Mouse (Mus musculus): ENCODE results near the gene Rnase9. TPM values are rescaled to one million over a fixed set of nuclear protein-coding genes. Genes with fewer than 3 reads are reported as not detected.

The Rnase9 gene
- total RNA-seq, 1 experiment, result not detected

- in situ Hi-C loops (cut with MboI; ENCODE audit: low sequenced_read_pairs in 2 of 2, unreplicated experiment in 2 of 2), result loop anchor here in 1 of 2 experiments (25.0 kb wide), 1 partner anchor 678 kb away; the partner anchor contains the start of gene Ang4
- no peak for DNase-seq (ENCODE audit: low read depth, low spot score)
Measured at GRCm38 (mm10) chr14:51083805-51084204, 42.1 kb upstream of the Rnase9 start.

GRCm38 (mm10) chr14:51082599-51083581 lies 41.2 kb upstream of the Rnase9 start:
- DNase-seq (ENCODE audit: low read depth, low spot score), result no peak
- Histone ChIP-seq H3K4me1 (ENCODE audit: control insufficient read depth in 2 of 2, insufficient read depth in 2 of 2, low read length in 2 of 2, poor library complexity in 1 of 2) (peaks cover 0 to 5% of the 10 kb centered on the region in 2 experiments; a peak in 2 of 4 replicates), H3K9ac (ENCODE audit: insufficient read depth, low read depth, low read length, poor library complexity, severe bottlenecking) (peak overlapping the region; percentile 68), H3K4me3 (ENCODE audit: insufficient read depth in 1 of 2, low read depth in 1 of 2, low read length in 2 of 2, poor library complexity in 1 of 2, severe bottlenecking in 1 of 2) (peak overlapping the region; percentile 74 to 81), H3K27ac (ENCODE audit: insufficient read depth, low read depth, low read length, poor library complexity, severe bottlenecking) (no peak overlapping the region), H3K36me3 (ENCODE audit: control insufficient read depth, insufficient read depth, low read length, poor library complexity, severe bottlenecking) (no peaks in the 10 kb centered on the region), H3K9me3 (ENCODE audit: control insufficient read depth, insufficient read depth, low read depth, low read length) (no peaks in the 10 kb centered on the region)
- TF ChIP-seq ZNF384 (IDR thresholded peaks at IDR 0.05; ENCODE audit: low read depth, low read length) (no peak), HCFC1 (IDR thresholded peaks at IDR 0.05; ENCODE audit: borderline replicate concordance, insufficient read depth, low read length) (no peak), CHD2 (IDR thresholded peaks at IDR 0.05; ENCODE audit: low read depth, low read length) (no peak), MAFK (IDR thresholded peaks at IDR 0.05; ENCODE audit: insufficient read depth, low read depth, low read length) (peak; percentile 56), ZC3H11A (IDR thresholded peaks at IDR 0.05; ENCODE audit: borderline replicate concordance, low read depth, low read length) (no peak)
- in situ Hi-C loops (cut with MboI; ENCODE audit: low sequenced_read_pairs in 2 of 2, unreplicated experiment in 2 of 2), result loop anchor here in 1 of 2 experiments (25.0 kb wide), 1 partner anchor 679 kb away; the partner anchor contains the start of gene Ang4

More at GRCm38 (mm10) chr14:51083805-51084204, 42.1 kb upstream of the Rnase9 start:
- Histone ChIP-seq H3K4me3 (ENCODE audit: insufficient read depth in 1 of 2, low read depth in 1 of 2, low read length in 2 of 2, poor library complexity in 1 of 2, severe bottlenecking in 1 of 2) (peak overlapping the region; percentile 11 to 81; a peak in 3 of 4 replicates), H3K27ac (ENCODE audit: insufficient read depth, low read depth, low read length, poor library complexity, severe bottlenecking) (no peak overlapping the region), H3K9me3 (ENCODE audit: control insufficient read depth, insufficient read depth, low read depth, low read length) (no peaks in the 10 kb centered on the region), H3K9ac (ENCODE audit: insufficient read depth, low read depth, low read length, poor library complexity, severe bottlenecking) (no peak overlapping the region), H3K4me1 (ENCODE audit: control insufficient read depth in 2 of 2, insufficient read depth in 2 of 2, low read length in 2 of 2, poor library complexity in 1 of 2) (peaks cover 0 to 5% of the 10 kb centered on the region in 2 experiments; a peak in 2 of 4 replicates), H3K36me3 (ENCODE audit: control insufficient read depth, insufficient read depth, low read length, poor library complexity, severe bottlenecking) (no peaks in the 10 kb centered on the region)
- TF ChIP-seq HCFC1 (IDR thresholded peaks at IDR 0.05; ENCODE audit: borderline replicate concordance, insufficient read depth, low read length), result no peak
- TF ChIP-seq CHD2 (IDR thresholded peaks at IDR 0.05; ENCODE audit: low read depth, low read length), result no peak
- no peak for TF ChIP-seq ZNF384 (IDR thresholded peaks at IDR 0.05; ENCODE audit: low read depth, low read length)
- no peak for TF ChIP-seq MAFK (IDR thresholded peaks at IDR 0.05; ENCODE audit: insufficient read depth, low read depth, low read length)
- no peak for TF ChIP-seq ZC3H11A (IDR thresholded peaks at IDR 0.05; ENCODE audit: borderline replicate concordance, low read depth, low read length)

- TF ChIP-seq ZC3H11A (IDR thresholded peaks at IDR 0.05; ENCODE audit: borderline replicate concordance, low read depth, low read length) (no peak), CHD2 (IDR thresholded peaks at IDR 0.05; ENCODE audit: low read depth, low read length) (no peak), ZNF384 (IDR thresholded peaks at IDR 0.05; ENCODE audit: low read depth, low read length) (no peak), HCFC1 (IDR thresholded peaks at IDR 0.05; ENCODE audit: borderline replicate concordance, insufficient read depth, low read length) (no peak), MAFK (IDR thresholded peaks at IDR 0.05; ENCODE audit: insufficient read depth, low read depth, low read length) (no peak)
- no peaks in the 10 kb centered on the region for H3K9me3 ChIP-seq (ENCODE audit: control insufficient read depth, insufficient read depth, low read depth, low read length)
- DNase-seq (ENCODE audit: low read depth, low spot score), result no peak
Measured at GRCm38 (mm10) chr14:51081035-51081434, 39.4 kb upstream of the Rnase9 start.

GRCm38 (mm10) chr14:51079180-51079579 lies 37.5 kb upstream of the Rnase9 start:
- H3K9ac ChIP-seq (ENCODE audit: insufficient read depth, low read depth, low read length, poor library complexity, severe bottlenecking), result no peak overlapping the region
- no peak for TF ChIP-seq ZNF384 (IDR thresholded peaks at IDR 0.05; ENCODE audit: low read depth, low read length)
- H3K4me3 ChIP-seq (ENCODE audit: insufficient read depth in 1 of 2, low read depth in 1 of 2, low read length in 2 of 2, poor library complexity in 1 of 2, severe bottlenecking in 1 of 2), result no peak overlapping the region
- H3K9me3 ChIP-seq (ENCODE audit: control insufficient read depth, insufficient read depth, low read depth, low read length), result no peaks in the 10 kb centered on the region
- H3K36me3 ChIP-seq (ENCODE audit: control insufficient read depth, insufficient read depth, low read length, poor library complexity, severe bottlenecking), result no peaks in the 10 kb centered on the region
- DNase-seq (ENCODE audit: low read depth, low spot score), result no peak
- H3K27ac ChIP-seq (ENCODE audit: insufficient read depth, low read depth, low read length, poor library complexity, severe bottlenecking), result no peak overlapping the region
- H3K4me1 ChIP-seq (ENCODE audit: control insufficient read depth in 2 of 2, insufficient read depth in 2 of 2, low read length in 2 of 2, poor library complexity in 1 of 2), result peaks cover 0 to 3% of the 10 kb centered on the region in 2 experiments; a peak in 2 of 4 replicates
- in situ Hi-C loops (cut with MboI; ENCODE audit: low sequenced_read_pairs in 2 of 2, unreplicated experiment in 2 of 2), result loop anchor here in 1 of 2 experiments (25.0 kb wide), 1 partner anchor 683 kb away; the partner anchor contains the start of gene Ang4

More at GRCm38 (mm10) chr14:51081035-51081434, 39.4 kb upstream of the Rnase9 start:
- Histone ChIP-seq H3K9ac (ENCODE audit: insufficient read depth, low read depth, low read length, poor library complexity, severe bottlenecking) (no peak overlapping the region), H3K4me1 (ENCODE audit: control insufficient read depth in 2 of 2, insufficient read depth in 2 of 2, low read length in 2 of 2, poor library complexity in 1 of 2) (peaks cover 0 to 3% of the 10 kb centered on the region in 2 experiments; a peak in 2 of 4 replicates), H3K4me3 (ENCODE audit: insufficient read depth in 1 of 2, low read depth in 1 of 2, low read length in 2 of 2, poor library complexity in 1 of 2, severe bottlenecking in 1 of 2) (no peak overlapping the region), H3K27ac (ENCODE audit: insufficient read depth, low read depth, low read length, poor library complexity, severe bottlenecking) (no peak overlapping the region), H3K36me3 (ENCODE audit: control insufficient read depth, insufficient read depth, low read length, poor library complexity, severe bottlenecking) (no peaks in the 10 kb centered on the region)
- in situ Hi-C loops (cut with MboI; ENCODE audit: low sequenced_read_pairs in 2 of 2, unreplicated experiment in 2 of 2), result loop anchor here in 1 of 2 experiments (25.0 kb wide), 1 partner anchor 681 kb away; the partner anchor contains the start of gene Ang4

All from ES-E14 (cell line).